Mouse (Mus musculus): Measurements from ENCODE around the gene Lce1c. TPM values are rescaled to one million over a fixed set of nuclear protein-coding genes. Genes with fewer than 3 reads are reported as not detected.
"Not testable (repeated sequence)": the region's sequence is repeated elsewhere in the genome, so short reads cannot be mapped to it uniquely, and the experiment has no call there.

Lce1c gene
- not detected in 2 replicates for total RNA-seq (2017)

- ATAC-seq (replicated peaks; ENCODE audit: low read depth, poor library complexity, severe bottlenecking): no peak
Measured at GRCm38 (mm10) chr3:92678947-92679346, at the start of gene Lce1c. TSS of gene Lce1c (plus strand) at chr3:92679247.

DNA sequence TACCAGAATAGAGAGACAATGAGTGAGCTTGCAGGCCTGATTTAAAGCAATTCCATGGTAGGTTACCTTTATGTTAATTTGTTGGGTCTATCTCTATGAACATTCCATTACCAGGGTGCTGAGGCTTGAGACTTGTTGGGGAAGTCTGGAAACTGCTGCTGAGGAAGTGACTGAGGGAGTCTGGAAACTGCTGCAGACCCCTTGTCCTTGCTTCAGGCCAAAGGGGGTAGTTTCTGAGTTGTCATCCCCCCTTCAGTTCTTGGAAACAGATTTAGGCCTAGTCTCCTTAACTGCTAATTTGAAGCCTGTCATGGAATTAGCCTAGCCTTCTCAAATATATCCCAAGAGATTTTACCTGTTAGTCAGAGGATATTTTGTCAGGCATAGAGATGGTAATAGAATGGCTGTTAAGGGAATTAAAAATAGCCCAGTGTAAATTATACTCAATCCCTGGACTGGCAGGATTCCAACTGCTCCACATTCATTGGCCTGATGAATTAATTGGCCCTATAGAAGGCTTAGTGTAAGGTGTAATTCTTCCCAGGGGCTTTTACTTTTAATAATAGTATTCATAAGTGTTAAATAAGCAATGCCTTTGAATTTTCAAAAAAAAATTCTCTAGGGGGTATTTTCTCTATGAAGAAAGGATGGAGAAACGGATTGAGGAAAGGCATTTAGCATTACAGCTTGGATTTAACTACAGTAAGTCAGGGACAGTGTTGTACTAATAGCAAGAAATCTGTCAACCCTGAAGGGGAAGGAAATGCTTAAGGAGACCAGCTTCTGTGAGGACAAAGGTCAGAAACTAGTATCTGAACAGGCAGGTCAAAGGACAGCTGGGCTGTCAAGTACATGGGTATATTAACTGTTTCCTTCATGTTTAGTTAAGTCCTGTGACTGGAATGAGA, 41.0 kb upstream of the Lce1c start:
- ATAC-seq (replicated peaks; ENCODE audit: low read depth, poor library complexity, severe bottlenecking): no peak

GRCm38 (mm10) chr3:92638653-92638991, 40.4 kb upstream of the Lce1c start:
- ATAC-seq (replicated peaks; ENCODE audit: low read depth, poor library complexity, severe bottlenecking): no peak

DNA sequence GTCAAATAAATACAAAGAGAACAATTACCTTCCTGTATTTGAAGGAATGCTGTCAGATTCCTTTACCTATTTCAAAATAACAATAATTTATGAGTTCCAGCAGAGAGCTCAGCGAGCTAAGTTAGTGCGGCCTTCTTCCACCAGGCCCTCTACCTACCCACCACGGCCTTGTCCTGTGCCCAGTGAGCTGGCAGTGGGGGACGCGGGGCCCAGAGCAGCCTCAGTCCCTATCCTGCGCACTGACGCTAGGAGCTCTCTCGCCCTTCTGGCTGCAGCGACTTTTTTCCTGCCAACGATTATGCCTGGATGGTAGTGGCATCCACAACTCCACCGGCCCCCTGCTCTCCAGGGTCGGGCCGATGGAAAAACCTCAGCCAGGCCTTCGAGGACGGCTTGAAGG, 39.2 kb upstream of the Lce1c start:
- ATAC-seq (replicated peaks; ENCODE audit: low read depth, poor library complexity, severe bottlenecking): no peak

DNA sequence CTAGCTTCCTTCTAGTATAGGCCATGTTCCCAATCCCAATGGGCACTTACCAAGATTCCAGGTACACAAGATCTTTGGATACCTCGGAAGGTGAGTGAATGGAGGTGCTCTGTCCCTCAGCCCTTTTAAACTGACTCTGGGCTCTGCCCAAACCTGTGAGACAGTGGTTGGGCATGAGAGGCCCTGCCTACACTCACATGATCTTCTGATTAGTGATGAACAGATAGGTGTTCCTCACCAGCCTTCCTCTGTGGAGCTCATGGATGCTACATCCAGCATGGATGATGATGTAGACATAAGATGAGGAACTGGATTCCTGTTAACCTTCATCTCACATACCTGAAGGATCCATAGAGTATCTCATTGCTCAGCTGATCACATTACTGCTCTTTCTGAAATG, 30.8 kb upstream of the Lce1c start, which contains the start of gene Lce1a1:
Lce1a1 (minus strand) TSS at position 101 of the 400 bp plus-strand sequence.
- no peak for ATAC-seq (replicated peaks; ENCODE audit: low read depth, poor library complexity, severe bottlenecking)

- no peak for ATAC-seq (replicated peaks; ENCODE audit: low read depth, poor library complexity, severe bottlenecking)
Measured at GRCm38 (mm10) chr3:92656826-92657225, 22.2 kb upstream of the Lce1c start, which contains the start of gene Lce1b. TSS of gene Lce1b (minus strand) at chr3:92656926.

- no peak for ATAC-seq (replicated peaks; ENCODE audit: low read depth, poor library complexity, severe bottlenecking)
Measured at GRCm38 (mm10) chr3:92670215-92670614, 8.8 kb upstream of the Lce1c start, which contains the start of gene Lce1a2. TSS of gene Lce1a2 (minus strand) at chr3:92670315.

- no peak for ATAC-seq (replicated peaks; ENCODE audit: low read depth, poor library complexity, severe bottlenecking)
Measured at GRCm38 (mm10) chr3:92687110-92687509, 8.1 kb downstream of the Lce1c start, which contains the start of gene Lce1d. TSS of gene Lce1d (minus strand) at chr3:92687210.

DNA sequence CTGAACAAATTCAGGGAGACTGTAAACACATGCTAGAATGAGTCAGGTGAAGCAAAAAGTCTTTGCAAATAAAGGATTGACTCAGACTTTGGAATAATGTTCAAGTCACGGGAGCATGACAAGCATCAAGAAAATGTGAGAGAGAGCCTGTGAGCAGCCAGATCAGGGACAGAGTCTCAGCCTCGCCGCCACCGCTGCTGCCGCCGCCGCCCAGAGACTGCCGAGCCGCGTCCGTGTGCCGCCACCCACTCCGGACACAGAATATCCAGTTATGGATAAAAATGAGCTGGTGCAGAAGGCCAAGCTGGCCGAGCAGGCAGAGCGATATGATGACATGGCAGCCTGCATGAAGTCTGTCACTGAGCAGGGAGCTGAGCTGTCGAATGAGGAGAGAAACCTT, 10.1 kb downstream of the Lce1c start:
- ATAC-seq (replicated peaks; ENCODE audit: low read depth, poor library complexity, severe bottlenecking): not testable (repeated sequence)

DNA sequence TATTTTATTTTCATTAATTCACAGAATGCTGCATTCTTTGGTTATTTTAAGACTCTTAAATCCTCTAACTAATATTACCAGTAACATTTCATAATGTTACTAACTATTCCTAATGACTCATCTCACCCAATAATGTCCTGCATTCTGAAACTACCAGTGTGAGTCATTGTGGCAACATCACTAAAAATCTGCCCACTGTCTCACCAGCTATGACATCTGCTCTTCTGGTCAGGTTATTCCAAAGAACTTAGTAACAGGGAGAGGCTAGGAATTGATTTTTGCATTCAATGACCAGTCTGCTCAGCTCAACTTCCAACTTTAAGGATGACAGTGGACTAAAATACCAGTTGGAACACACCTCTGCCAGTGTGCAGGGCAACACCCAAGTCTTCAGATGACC, 12.6 kb downstream of the Lce1c start:
- ATAC-seq (replicated peaks; ENCODE audit: low read depth, poor library complexity, severe bottlenecking): no peak

DNA sequence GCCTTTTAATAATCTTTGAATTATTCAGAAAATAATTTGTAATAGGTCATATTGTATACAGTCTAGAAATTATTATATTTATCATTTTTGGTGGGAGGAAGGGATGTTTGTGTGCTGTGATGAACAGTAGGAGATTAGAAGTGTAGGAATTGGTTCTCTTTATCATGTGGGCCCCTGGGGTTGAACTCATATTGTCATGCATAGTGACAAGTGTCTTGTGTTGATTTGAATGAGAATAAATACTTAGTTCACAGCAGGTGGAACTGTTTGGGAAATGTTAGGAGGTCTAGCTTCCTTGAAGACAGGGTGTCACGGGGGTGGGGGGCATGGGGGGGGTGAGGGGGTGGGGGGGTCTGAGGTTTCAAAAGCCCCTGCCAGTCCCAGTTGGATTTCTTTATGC, 15.6 kb downstream of the Lce1c start:
- no peak for ATAC-seq (replicated peaks; ENCODE audit: low read depth, poor library complexity, severe bottlenecking)

DNA sequence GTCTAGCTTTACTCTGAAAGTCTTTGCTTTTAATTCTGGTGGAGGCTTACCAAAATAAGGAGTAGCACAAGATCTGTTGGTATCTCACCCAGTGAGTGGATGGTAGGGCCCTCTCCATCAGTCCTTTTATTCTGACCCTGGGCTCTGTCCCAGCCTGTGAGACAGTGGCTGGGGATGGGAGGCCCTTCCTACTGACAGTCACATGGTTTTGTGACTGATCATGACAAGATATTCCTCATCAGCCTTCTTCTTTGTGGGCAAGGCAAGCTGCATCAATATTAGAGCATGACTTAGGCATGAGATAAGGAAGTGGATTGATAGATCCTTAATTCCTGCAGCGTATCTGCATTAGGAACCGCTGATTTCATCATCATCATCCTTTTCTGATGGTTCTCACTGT, 29.9 kb downstream of the Lce1c start, which contains the start of gene Lce1e:
Lce1e (minus strand) TSS at position 101 of the 400 bp plus-strand sequence.
- no peak for ATAC-seq (replicated peaks; ENCODE audit: low read depth, poor library complexity, severe bottlenecking)

DNA sequence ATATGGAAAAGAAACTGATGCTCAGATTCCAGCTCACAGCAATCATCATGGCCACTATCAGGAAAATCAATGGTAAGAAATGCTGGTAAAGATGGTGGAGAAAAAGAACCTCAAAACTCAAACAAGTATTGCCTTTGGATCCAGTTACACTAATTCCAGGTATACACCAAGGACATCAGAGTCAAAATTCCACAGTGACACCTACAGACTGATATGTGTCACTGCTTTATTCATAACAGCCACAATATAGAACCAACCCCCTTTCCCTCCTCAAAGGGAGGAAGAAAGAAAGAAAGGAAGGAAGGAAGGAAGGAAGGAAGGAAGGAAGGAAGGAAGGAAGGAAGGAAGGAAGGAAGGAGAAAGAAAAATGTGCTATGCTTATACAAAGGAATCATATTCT, 36.1 kb downstream of the Lce1c start:
- no peak for ATAC-seq (replicated peaks; ENCODE audit: low read depth, poor library complexity, severe bottlenecking)

GRCm38 (mm10) chr3:92720250-92720649, 41.2 kb downstream of the Lce1c start, which contains the start of gene Lce1f:
TSS of gene Lce1f (minus strand) at chr3:92720350.
- ATAC-seq (replicated peaks; ENCODE audit: low read depth, poor library complexity, severe bottlenecking): no peak

DNA sequence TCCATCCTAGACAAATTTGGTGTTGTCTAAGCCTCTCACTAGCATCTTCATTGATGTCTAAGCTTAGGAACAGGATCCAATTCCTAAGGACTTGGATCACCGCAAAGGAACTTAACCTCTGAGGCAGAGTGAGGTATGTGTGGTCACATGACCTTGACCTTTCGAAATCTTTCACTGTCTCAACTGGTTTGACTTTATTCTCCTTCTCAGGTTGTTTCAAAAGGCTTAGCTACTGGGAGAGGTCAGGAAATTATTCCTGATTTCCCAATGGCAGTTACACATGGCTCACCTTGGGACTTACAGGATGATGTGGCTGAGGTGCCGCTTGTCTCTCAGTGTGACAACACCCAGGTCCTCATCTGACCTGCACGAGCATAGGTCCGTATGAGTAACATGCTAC, 43.6 kb downstream of the Lce1c start:
- no peak for ATAC-seq (replicated peaks; ENCODE audit: low read depth, poor library complexity, severe bottlenecking)

Other genes with a start within 250 kb of the Lce1c start
- gene Gm9774, start 249.8 kb upstream of the Lce1c start, total RNA-seq (2017): 3.0 and 5.6 TPM in 2 replicates
- not detected in 2 replicates for gene Sprr2k, start 246.7 kb upstream of the Lce1c start, total RNA-seq (2017)
- gene Sprr1b, start 240.5 kb upstream of the Lce1c start, total RNA-seq (2017): not detected in 2 replicates
- not detected in 2 replicates for gene Sprr3, start 220.5 kb upstream of the Lce1c start, total RNA-seq (2017)
- gene Sprr1a, start 193.4 kb upstream of the Lce1c start, total RNA-seq (2017): not detected in 2 replicates
- gene Sprr4, start 178.8 kb upstream of the Lce1c start, total RNA-seq (2017): not detected in 2 replicates
- not detected in 2 replicates for gene 2310046K23Rik, start 144.7 kb upstream of the Lce1c start, total RNA-seq (2017)
- not detected in 2 replicates for gene Ivl, start 105.5 kb upstream of the Lce1c start, total RNA-seq (2017)
- gene Smcp, start 90.2 kb upstream of the Lce1c start, total RNA-seq (2017): not detected in 2 replicates
- gene 2210017I01Rik, start 71.8 kb upstream of the Lce1c start, total RNA-seq (2017): not detected in 2 replicates
- not detected in 2 replicates for gene Lce6a, start 57.6 kb upstream of the Lce1c start, total RNA-seq (2017)
- not detected in 2 replicates for gene Lce1a1, start 30.9 kb upstream of the Lce1c start, total RNA-seq (2017)
- gene Lce1b, start 22.3 kb upstream of the Lce1c start, total RNA-seq (2017): not detected in 2 replicates
- gene Lce1a2, start 8.9 kb upstream of the Lce1c start, total RNA-seq (2017): not detected in 2 replicates
- gene Lce1d, start 8.0 kb downstream of the Lce1c start, total RNA-seq (2017): not detected in 2 replicates
- not detected in 2 replicates for gene Lce1e, start 29.8 kb downstream of the Lce1c start, total RNA-seq (2017)
- not detected in 2 replicates for gene Lce1f, start 41.1 kb downstream of the Lce1c start, total RNA-seq (2017)
- not detected in 2 replicates for gene Gm38119, start 59.8 kb downstream of the Lce1c start, total RNA-seq (2017)
- not detected in 2 replicates for gene Lce1g, start 73.1 kb downstream of the Lce1c start, total RNA-seq (2017)
- not detected in 2 replicates for gene Lce1h, start 85.8 kb downstream of the Lce1c start, total RNA-seq (2017)
- not detected in 2 replicates for gene Lce1i, start 99.7 kb downstream of the Lce1c start, total RNA-seq (2017)
- gene Lce1j, start 111.3 kb downstream of the Lce1c start, total RNA-seq (2017): not detected in 2 replicates
- not detected in 2 replicates for gene Lce1k, start 128.6 kb downstream of the Lce1c start, total RNA-seq (2017)
- not detected in 2 replicates for gene Kprp, start 148.0 kb downstream of the Lce1c start, total RNA-seq (2017)
- gene Lce1l, start 172.0 kb downstream of the Lce1c start, total RNA-seq (2017): not detected in 2 replicates
- not detected in 2 replicates for gene 2310050C09Rik, start 191.0 kb downstream of the Lce1c start, total RNA-seq (2017)
- not detected in 2 replicates for gene Lce3a, start 247.0 kb downstream of the Lce1c start, total RNA-seq (2017)

All from common myeloid progenitor, adult 5-6 weeks (primary cell).